Mouse (Mus musculus): ENCODE measurements around the gene Hist1h3i. TPM values are rescaled to one million over a fixed set of nuclear protein-coding genes. Genes with fewer than 3 reads are reported as not detected.
"Not testable (repeated sequence)": the region's sequence is repeated elsewhere in the genome, so short reads cannot be mapped to it uniquely, and the experiment has no call there.

The Hist1h3i gene
- total and polyA plus RNA-seq, 2 experiments from 2014 or later, result 20.0 to 291 TPM

GRCm38 (mm10) chr13:21753051-21753523, 30.1 kb downstream of the Hist1h3i start:
- ATAC-seq (no peak), DNase-seq (peak; percentile 25)
- H3K9me3 ChIP-seq (ENCODE audit: low read length), result no peaks in the 10 kb centered on the region
- peaks cover 18% of the 10 kb centered on the region for H3K4me1 ChIP-seq (ENCODE audit: insufficient read depth)
- H3K4me2 ChIP-seq (ENCODE audit: low read depth), result peak overlapping the region; percentile 68
- no peaks in the 10 kb centered on the region for H3K36me3 ChIP-seq (ENCODE audit: insufficient read depth)
- no peaks in the 10 kb centered on the region for H3K27me3 ChIP-seq (ENCODE audit: insufficient read depth, low read length)
- WGBS, result 9% methylated on average over 10 of the region's 10 CpGs
- H3K27ac ChIP-seq (ENCODE audit: low read depth, low read length), result peak overlapping the region; percentile 87
- peak overlapping the region; percentile 43 for H3K4me3 ChIP-seq (ENCODE audit: low read depth, low read length)
- no peak for TF ChIP-seq CTCF (IDR thresholded peaks at IDR 0.05; ENCODE audit: low read depth)
- peak overlapping the region; percentile 56 for H3K9ac ChIP-seq

- Histone ChIP-seq H3K4me1 (ENCODE audit: insufficient read depth) (peaks cover 18% of the 10 kb centered on the region), H3K36me3 (ENCODE audit: insufficient read depth) (no peaks in the 10 kb centered on the region), H3K4me3 (ENCODE audit: low read depth, low read length) (no peak overlapping the region), H3K27ac (ENCODE audit: low read depth, low read length) (no peak overlapping the region), H3K27me3 (ENCODE audit: insufficient read depth, low read length) (no peaks in the 10 kb centered on the region), H3K9me3 (ENCODE audit: low read length) (no peaks in the 10 kb centered on the region), H3K9ac (no peak overlapping the region), H3K4me2 (ENCODE audit: low read depth) (no peak overlapping the region)
- DNase-seq (no peak), ATAC-seq (no peak)
- TF ChIP-seq CTCF (IDR thresholded peaks at IDR 0.05; ENCODE audit: low read depth), result no peak
- 37% methylated on average over 3 of the region's 3 CpGs for WGBS
These were observed 30.8 kb downstream of the Hist1h3i start for GRCm38 (mm10) chr13:21752356-21752755.

- no peak overlapping the region for H3K4me2 ChIP-seq (ENCODE audit: low read depth)
- H3K9ac ChIP-seq, result no peak overlapping the region
- ATAC-seq (no peak), DNase-seq (no peak)
- peaks cover 18% of the 10 kb centered on the region for H3K4me1 ChIP-seq (ENCODE audit: insufficient read depth)
- no peak for TF ChIP-seq CTCF (IDR thresholded peaks at IDR 0.05; ENCODE audit: low read depth)
- no peak overlapping the region for H3K4me3 ChIP-seq (ENCODE audit: low read depth, low read length)
- 77% methylated on average over 3 of the region's 3 CpGs for WGBS
- H3K9me3 ChIP-seq (ENCODE audit: low read length), result no peaks in the 10 kb centered on the region
- no peaks in the 10 kb centered on the region for H3K36me3 ChIP-seq (ENCODE audit: insufficient read depth)
- H3K27me3 ChIP-seq (ENCODE audit: insufficient read depth, low read length), result no peaks in the 10 kb centered on the region
- H3K27ac ChIP-seq (ENCODE audit: low read depth, low read length), result no peak overlapping the region
These were observed 31.3 kb downstream of the Hist1h3i start for GRCm38 (mm10) chr13:21751827-21752226.

- DNase-seq (no peak), ATAC-seq (no peak)
- H3K27ac ChIP-seq (ENCODE audit: low read depth, low read length), result no peak overlapping the region
- peaks cover 18% of the 10 kb centered on the region for H3K4me1 ChIP-seq (ENCODE audit: insufficient read depth)
- no peak overlapping the region for H3K4me3 ChIP-seq (ENCODE audit: low read depth, low read length)
- H3K27me3 ChIP-seq (ENCODE audit: insufficient read depth, low read length), result no peaks in the 10 kb centered on the region
- H3K9ac ChIP-seq, result no peak overlapping the region
- H3K36me3 ChIP-seq (ENCODE audit: insufficient read depth), result no peaks in the 10 kb centered on the region
- H3K9me3 ChIP-seq (ENCODE audit: low read length), result no peaks in the 10 kb centered on the region
- no peak for TF ChIP-seq CTCF (IDR thresholded peaks at IDR 0.05; ENCODE audit: low read depth)
- H3K4me2 ChIP-seq (ENCODE audit: low read depth), result no peak overlapping the region
These were observed 31.8 kb downstream of the Hist1h3i start for GRCm38 (mm10) chr13:21751417-21751816.

- Histone ChIP-seq H3K4me1 (ENCODE audit: insufficient read depth) (peaks cover 18% of the 10 kb centered on the region), H3K4me2 (ENCODE audit: low read depth) (peak within 1 kb of the TSS; percentile 72), H3K4me3 (ENCODE audit: low read depth, low read length) (peak within 1 kb of the TSS; percentile 55), H3K9ac (peak within 1 kb of the TSS; percentile 64), H3K27ac (ENCODE audit: low read depth, low read length) (peak within 1 kb of the TSS; percentile 71)
- H3K27me3 ChIP-seq (ENCODE audit: insufficient read depth, low read length); H3K9me3 ChIP-seq (ENCODE audit: low read length); H3K36me3 ChIP-seq (ENCODE audit: insufficient read depth): not testable (repeated sequence)
- under 1% methylated on average over 42 of the region's 56 CpGs for WGBS
- ATAC-seq (peak; percentile 81), DNase-seq (peak; percentile 95)
These were observed 32.8 kb downstream of the Hist1h3i start, which contains the start of gene Hist1h4k for GRCm38 (mm10) chr13:21750159-21751017. TSS of gene Hist1h4k (minus strand) at chr13:21750505.

GRCm38 (mm10) chr13:21749387-21750158, 33.6 kb downstream of the Hist1h3i start:
- Histone ChIP-seq H3K9me3 (ENCODE audit: low read length) (no peaks in the 10 kb centered on the region), H3K4me3 (ENCODE audit: low read depth, low read length) (peak overlapping the region; percentile 55), H3K27ac (ENCODE audit: low read depth, low read length) (peak overlapping the region; percentile 71), H3K4me2 (ENCODE audit: low read depth) (peak overlapping the region; percentile 72), H3K27me3 (ENCODE audit: insufficient read depth, low read length) (no peaks in the 10 kb centered on the region), H3K9ac (peak overlapping the region; percentile 64), H3K4me1 (ENCODE audit: insufficient read depth) (peaks cover 18% of the 10 kb centered on the region), H3K36me3 (ENCODE audit: insufficient read depth) (no peaks in the 10 kb centered on the region)
- ATAC-seq, result no peak
- peak; percentile 51 for DNase-seq
- WGBS, result 3% methylated on average over 5 of the region's 5 CpGs
- TF ChIP-seq CTCF (IDR thresholded peaks at IDR 0.05; ENCODE audit: low read depth), result no peak

- H3K36me3 ChIP-seq (ENCODE audit: insufficient read depth), result no peaks in the 10 kb centered on the region
- TF ChIP-seq CTCF (IDR thresholded peaks at IDR 0.05; ENCODE audit: low read depth), result no peak
- no peak overlapping the region for H3K4me3 ChIP-seq (ENCODE audit: low read depth, low read length)
- peaks cover 13% of the 10 kb centered on the region for H3K4me1 ChIP-seq (ENCODE audit: insufficient read depth)
- H3K27ac ChIP-seq (ENCODE audit: low read depth, low read length), result no peak overlapping the region
- H3K27me3 ChIP-seq (ENCODE audit: insufficient read depth, low read length), result no peaks in the 10 kb centered on the region
- H3K9me3 ChIP-seq (ENCODE audit: low read length), result no peaks in the 10 kb centered on the region
- 90% methylated on average over 1 of the region's 1 CpGs for WGBS
- ATAC-seq (no peak), DNase-seq (no peak)
- no peak overlapping the region for H3K9ac ChIP-seq
- H3K4me2 ChIP-seq (ENCODE audit: low read depth), result no peak overlapping the region
These were observed 38.2 kb downstream of the Hist1h3i start for GRCm38 (mm10) chr13:21745006-21745405.

GRCm38 (mm10) chr13:21734906-21735767, 48.0 kb downstream of the Hist1h3i start, which contains the start of gene Hist1h4j:
TSS of gene Hist1h4j (plus strand) at chr13:21735064.
- Histone ChIP-seq H3K4me3 (ENCODE audit: low read depth, low read length) (peak within 1 kb of the TSS; percentile 49), H3K4me2 (ENCODE audit: low read depth) (peak within 1 kb of the TSS; percentile 69), H3K9ac (peak within 1 kb of the TSS; percentile 64), H3K27ac (ENCODE audit: low read depth, low read length) (peak within 1 kb of the TSS; percentile 94)
- not testable (repeated sequence) for H3K27me3 ChIP-seq (ENCODE audit: insufficient read depth, low read length); H3K9me3 ChIP-seq (ENCODE audit: low read length); H3K4me1 ChIP-seq (ENCODE audit: insufficient read depth); H3K36me3 ChIP-seq (ENCODE audit: insufficient read depth)
- WGBS, result under 1% methylated on average over 41 of the region's 56 CpGs
- DNase-seq, result peak; percentile 94
- ATAC-seq, result peak; percentile 87
